Mouse (Mus musculus) limb, embryonic 14.5 days (tissue): Measurements from ENCODE around the gene Fam78a. TPM values are rescaled to one million over a fixed set of nuclear protein-coding genes. Genes with fewer than 3 reads are reported as not detected.

Experiments used
- ATAC-seq: fragments of 200-750 bp; cut with Nextera tagmentation; 2 replicates; pipeline ENCODE4 v1.8.0; 2017; ENCODE audit warnings: low read depth, moderate number of reproducible peaks, moderate TSS enrichment; ENCODE audit not compliant: low FRiP score
- DNase-seq: peaks from one replicate; pipeline ENCODE4 v3.0.0-alpha.2; 2015; ENCODE audit warnings: low spot score
- H3K27ac ChIP-seq: fragments of 300-500 bp; sonication (generic); replicated peaks from 2 replicates; pipeline ENCODE4 v1.5.1; 2014; ENCODE audit warnings: low read depth, mild to moderate bottlenecking, low read length, moderate library complexity, mixed read lengths
- H3K27me3 ChIP-seq: fragments of 300-500 bp; sonication (generic); 2 replicates; pipeline ENCODE4 v1.6.1; 2014; ENCODE audit warnings: low read length, mixed read lengths; ENCODE audit not compliant: control insufficient read depth, insufficient read depth
- H3K36me3 ChIP-seq: fragments of 300-500 bp; sonication (generic); 2 replicates; pipeline ENCODE4 v1.6.1; 2014; ENCODE audit warnings: mild to moderate bottlenecking, low read length, moderate library complexity, mixed read lengths; ENCODE audit not compliant: control insufficient read depth, insufficient read depth
- H3K4me1 ChIP-seq: fragments of 300-500 bp; sonication (generic); 2 replicates; pipeline ENCODE4 v1.6.1; 2014; ENCODE audit warnings: antibody characterized with exemption, low read length, mixed read lengths; ENCODE audit not compliant: control insufficient read depth, insufficient read depth
- H3K4me2 ChIP-seq: fragments of 300-500 bp; sonication (generic); replicated peaks from 2 replicates; pipeline ENCODE4 v1.6.1; 2014; ENCODE audit warnings: low read depth, mild to moderate bottlenecking, low read length, moderate library complexity; ENCODE audit not compliant: severe bottlenecking
- H3K4me3 ChIP-seq: fragments of 300-500 bp; sonication (generic); replicated peaks from 2 replicates; pipeline ENCODE4 v1.5.1; 2014; ENCODE audit warnings: low read length
- H3K9ac ChIP-seq: fragments of 300-500 bp; sonication (generic); 2 replicates; pipeline ENCODE4 v1.6.1; 2014; ENCODE audit warnings: mild to moderate bottlenecking, low read depth, low read length, moderate library complexity; ENCODE audit not compliant: severe bottlenecking
- H3K9me3 ChIP-seq: fragments of 300-500 bp; sonication (generic); 2 replicates; pipeline ENCODE4 v1.6.1; 2016; ENCODE audit warnings: low read length; ENCODE audit not compliant: control insufficient read depth
- POLR2A ChIP-seq: fragments of 200-500 bp; IDR thresholded peaks from 2 replicates; pipeline ENCODE4 v1.8.0; 2012; ENCODE audit warnings: inconsistent platforms, mild to moderate bottlenecking, moderate library complexity, borderline replicate concordance; ENCODE audit not compliant: insufficient read depth, insufficient read length; ENCODE audit errors: extremely low read depth
- WGBS: fragments of 180-500 bp; shearing (Covaris S2); extraction: QIAGEN DNeasy Blood & Tissue Kit; methylation state at CpG from one replicate; pipeline ENCODE4 v1.1.7; 2014; 5-methylcytosine and 5-hydroxymethylcytosine counted together
- microRNA-seq: library from miRNA; unstranded; fragments of <30 nt; microRNA quantifications from one replicate; pipeline ENCODE4, GENCODE M21; 2016
- polyA plus RNA-seq, 2 experiments: library from polyadenylated mRNA; depleted of rRNA in 1 of 2; stranded (reverse) in 1 of 2; unstranded in 1 of 2; fragments of >200 nt; fragmentation: Nextera tagmentation in 1 of 2; extraction: Ambion mirVana in 1 of 2; gene quantifications; 2 replicates each; pipeline versions ENCODE4 v1.2.1 to v1.2.3; 2012 to 2014

The Fam78a gene
- polyA plus RNA-seq, 2 experiments, result 5.9 to 6.4 TPM

DNA sequence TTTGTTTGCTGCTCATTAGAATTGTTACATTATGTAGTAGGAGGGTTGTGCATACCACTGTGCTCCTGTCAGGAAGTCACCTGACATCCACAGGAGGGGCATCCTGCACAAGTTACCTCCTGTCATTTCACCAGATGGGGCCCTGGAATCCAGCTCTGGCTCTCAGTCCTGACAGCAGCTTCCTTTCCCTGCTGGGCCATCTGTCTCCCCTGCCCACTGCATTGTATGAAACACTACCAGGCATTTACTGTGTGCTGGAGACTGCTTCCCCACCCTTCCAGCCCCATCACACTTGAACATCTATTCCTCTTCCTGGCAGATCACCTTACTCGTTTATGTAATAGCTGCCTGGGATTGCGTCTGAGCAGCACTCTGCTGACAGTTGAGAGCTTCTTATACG, 55.0 kb downstream of the Fam78a start:
- H3K27ac ChIP-seq, result no peak overlapping the region
- no peaks in the 10 kb centered on the region for H3K27me3 ChIP-seq
- H3K4me1 ChIP-seq, result no peaks in the 10 kb centered on the region
- no peak overlapping the region for H3K4me2 ChIP-seq
- 82% methylated on average over 3 of the region's 3 CpGs for WGBS
- H3K9ac ChIP-seq, result no peak overlapping the region
- DNase-seq (no peak), ATAC-seq (no peak)
- no peak overlapping the region for H3K4me3 ChIP-seq
- H3K9me3 ChIP-seq, result no peaks in the 10 kb centered on the region
- TF ChIP-seq POLR2A, result no peak
- peaks cover 90% of the 10 kb centered on the region for H3K36me3 ChIP-seq

GRCm38 (mm10) chr2:32024372-32024771, 60.3 kb downstream of the Fam78a start:
- H3K4me2 ChIP-seq, result no peak overlapping the region
- no peak overlapping the region for H3K27ac ChIP-seq
- no peak for ATAC-seq
- no peaks in the 10 kb centered on the region for H3K4me1 ChIP-seq
- H3K27me3 ChIP-seq, result no peaks in the 10 kb centered on the region
- no peaks in the 10 kb centered on the region for H3K9me3 ChIP-seq
- WGBS, result 89% methylated on average over 4 of the region's 4 CpGs
- H3K36me3 ChIP-seq, result peaks cover 86% of the 10 kb centered on the region
- no peak for DNase-seq
- TF ChIP-seq POLR2A, result no peak
- H3K9ac ChIP-seq, result no peak overlapping the region
- no peak overlapping the region for H3K4me3 ChIP-seq

DNA sequence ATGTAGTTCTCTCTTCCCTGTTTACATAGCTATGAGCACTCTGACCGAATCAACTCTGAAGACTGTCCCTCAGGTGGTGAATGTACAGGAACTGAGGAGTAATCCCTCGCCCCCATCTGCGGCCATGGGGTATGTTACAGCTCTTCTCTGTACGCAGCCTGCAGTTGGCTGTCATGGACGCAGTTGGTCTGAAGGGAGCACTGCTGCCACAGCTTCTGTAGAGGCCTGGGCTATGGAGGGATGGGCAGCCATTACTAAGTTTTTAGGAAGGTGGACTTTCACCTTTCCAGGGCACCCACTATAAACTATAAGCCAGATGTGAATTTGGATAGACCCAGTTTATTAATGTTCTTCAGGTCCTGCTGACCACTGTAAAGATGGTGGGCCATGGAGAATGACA, 64.4 kb downstream of the Fam78a start:
- Histone ChIP-seq H3K9ac (no peak overlapping the region), H3K27ac (no peak overlapping the region), H3K4me1 (no peaks in the 10 kb centered on the region), H3K27me3 (no peaks in the 10 kb centered on the region), H3K4me3 (no peak overlapping the region), H3K36me3 (peaks cover 90% of the 10 kb centered on the region), H3K4me2 (no peak overlapping the region), H3K9me3 (no peaks in the 10 kb centered on the region)
- DNase-seq, result no peak
- WGBS, result 92% methylated on average over 5 of the region's 5 CpGs
- no peak for ATAC-seq
- no peak for TF ChIP-seq POLR2A

- Histone ChIP-seq H3K27ac (no peak overlapping the region), H3K4me3 (no peak overlapping the region), H3K4me1 (no peaks in the 10 kb centered on the region), H3K36me3 (peaks cover 92% of the 10 kb centered on the region), H3K4me2 (no peak overlapping the region), H3K27me3 (no peaks in the 10 kb centered on the region), H3K9me3 (no peaks in the 10 kb centered on the region), H3K9ac (no peak overlapping the region)
- TF ChIP-seq POLR2A, result no peak
- DNase-seq (no peak), ATAC-seq (no peak)
- 84% methylated on average over 4 of the region's 4 CpGs for WGBS
Observed at GRCm38 (mm10) chr2:32019704-32020103, 65.0 kb downstream of the Fam78a start.

GRCm38 (mm10) chr2:32008716-32009115, 75.9 kb downstream of the Fam78a start:
- no peaks in the 10 kb centered on the region for H3K9me3 ChIP-seq
- no peak overlapping the region for H3K9ac ChIP-seq
- no peak overlapping the region for H3K4me3 ChIP-seq
- 89% methylated on average over 11 of the region's 11 CpGs for WGBS
- DNase-seq (no peak), ATAC-seq (no peak)
- TF ChIP-seq POLR2A, result no peak
- H3K4me2 ChIP-seq, result no peak overlapping the region
- no peaks in the 10 kb centered on the region for H3K4me1 ChIP-seq
- H3K36me3 ChIP-seq, result peaks cover 85% of the 10 kb centered on the region
- H3K27me3 ChIP-seq, result no peaks in the 10 kb centered on the region
- H3K27ac ChIP-seq, result no peak overlapping the region

DNA sequence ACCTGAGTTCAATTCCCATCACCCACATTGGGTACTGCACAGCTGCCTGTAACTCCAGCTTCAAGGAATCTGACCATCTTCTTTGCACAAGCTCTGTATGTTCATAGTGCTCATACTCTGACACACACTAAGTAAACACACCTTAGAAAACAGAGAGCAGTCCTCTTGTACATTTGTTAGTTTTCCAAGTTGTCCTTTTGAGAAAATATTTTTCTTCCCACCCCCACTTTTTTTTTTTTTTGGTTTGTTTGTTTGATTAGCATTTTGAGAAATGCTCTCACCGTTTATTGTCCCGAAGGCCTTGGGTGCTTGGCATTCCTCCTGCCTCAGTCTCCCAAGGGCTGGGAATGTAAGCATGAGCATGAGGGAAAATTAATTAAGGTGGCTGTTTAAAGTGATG, 76.3 kb downstream of the Fam78a start:
- no peaks in the 10 kb centered on the region for H3K4me1 ChIP-seq
- ATAC-seq (no peak), DNase-seq (no peak)
- H3K4me2 ChIP-seq, result no peak overlapping the region
- H3K4me3 ChIP-seq, result no peak overlapping the region
- TF ChIP-seq POLR2A, result no peak
- no peaks in the 10 kb centered on the region for H3K27me3 ChIP-seq
- H3K27ac ChIP-seq, result no peak overlapping the region
- peaks cover 84% of the 10 kb centered on the region for H3K36me3 ChIP-seq
- no peak overlapping the region for H3K9ac ChIP-seq
- no peaks in the 10 kb centered on the region for H3K9me3 ChIP-seq
- 96% methylated on average over 2 of the region's 2 CpGs for WGBS

Small RNAs within 50 kb of the gene (microRNA-seq; reads per million reads assigned to microRNA genes)
- gene Mir7674, result not detected

Other genes with a start within 250 kb of the Fam78a start
- 0.34 and 0.40 TPM in 2 replicates for gene Fibcd1, start 238.9 kb downstream of the Fam78a start, polyA plus RNA-seq (2012; rRNA removed)
- gene Fibcd1, start 238.9 kb downstream of the Fam78a start, polyA plus RNA-seq (2014; fragmentation: Nextera tagmentation; extraction: Ambion mirVana), result 0.17 and 0.28 TPM in 2 replicates
- 1.1 and 1.6 TPM in 2 replicates for gene Lamc3, start 197.6 kb downstream of the Fam78a start, polyA plus RNA-seq (2012; rRNA removed)
- gene Lamc3, start 197.6 kb downstream of the Fam78a start, polyA plus RNA-seq (2014; fragmentation: Nextera tagmentation; extraction: Ambion mirVana), result 0.68 and 0.84 TPM in 2 replicates
- 28.2 and 35.4 TPM in 2 replicates for gene Aif1l, start 134.7 kb downstream of the Fam78a start, polyA plus RNA-seq (2012; rRNA removed)
- 32.3 and 44.7 TPM in 2 replicates for gene Aif1l, start 134.7 kb downstream of the Fam78a start, polyA plus RNA-seq (2014; fragmentation: Nextera tagmentation; extraction: Ambion mirVana)
- 41.3 and 48.2 TPM in 2 replicates for gene Nup214, start 110.4 kb downstream of the Fam78a start, polyA plus RNA-seq (2012; rRNA removed)
- 65.2 and 70.7 TPM in 2 replicates for gene Nup214, start 110.4 kb downstream of the Fam78a start, polyA plus RNA-seq (2014; fragmentation: Nextera tagmentation; extraction: Ambion mirVana)
- 11.7 and 15.1 TPM in 2 replicates for gene Plpp7, start 10.7 kb upstream of the Fam78a start, polyA plus RNA-seq (2012; rRNA removed)
- 8.9 and 10.0 TPM in 2 replicates for gene Plpp7, start 10.7 kb upstream of the Fam78a start, polyA plus RNA-seq (2014; fragmentation: Nextera tagmentation; extraction: Ambion mirVana)
- gene Prrc2b, start 66.2 kb upstream of the Fam78a start, polyA plus RNA-seq (2012; rRNA removed), result 74.6 and 92.4 TPM in 2 replicates
- 78.2 and 78.3 TPM in 2 replicates for gene Prrc2b, start 66.2 kb upstream of the Fam78a start, polyA plus RNA-seq (2014; fragmentation: Nextera tagmentation; extraction: Ambion mirVana)
- 36.4 and 45.8 TPM in 2 replicates for gene Pomt1, start 151.7 kb upstream of the Fam78a start, polyA plus RNA-seq (2012; rRNA removed)
- gene Pomt1, start 151.7 kb upstream of the Fam78a start, polyA plus RNA-seq (2014; fragmentation: Nextera tagmentation; extraction: Ambion mirVana), result 21.7 and 22.9 TPM in 2 replicates
- gene Uck1, start 175.3 kb upstream of the Fam78a start, polyA plus RNA-seq (2012; rRNA removed), result 64.8 and 69.4 TPM in 2 replicates
- gene Uck1, start 175.3 kb upstream of the Fam78a start, polyA plus RNA-seq (2014; fragmentation: Nextera tagmentation; extraction: Ambion mirVana), result 59.9 and 67.8 TPM in 2 replicates
- 56.4 and 63.1 TPM in 2 replicates for gene Golga2, start 202.5 kb upstream of the Fam78a start, polyA plus RNA-seq (2012; rRNA removed)
- 32.4 and 33.3 TPM in 2 replicates for gene Golga2, start 202.5 kb upstream of the Fam78a start, polyA plus RNA-seq (2014; fragmentation: Nextera tagmentation; extraction: Ambion mirVana)
- gene Swi5, start 203.2 kb upstream of the Fam78a start, polyA plus RNA-seq (2012; rRNA removed), result 272 and 324 TPM in 2 replicates
- 221 and 244 TPM in 2 replicates for gene Swi5, start 203.2 kb upstream of the Fam78a start, polyA plus RNA-seq (2014; fragmentation: Nextera tagmentation; extraction: Ambion mirVana)